ENCODE assay signal across 34 mouse cellular contexts in the genomic region with DNA sequence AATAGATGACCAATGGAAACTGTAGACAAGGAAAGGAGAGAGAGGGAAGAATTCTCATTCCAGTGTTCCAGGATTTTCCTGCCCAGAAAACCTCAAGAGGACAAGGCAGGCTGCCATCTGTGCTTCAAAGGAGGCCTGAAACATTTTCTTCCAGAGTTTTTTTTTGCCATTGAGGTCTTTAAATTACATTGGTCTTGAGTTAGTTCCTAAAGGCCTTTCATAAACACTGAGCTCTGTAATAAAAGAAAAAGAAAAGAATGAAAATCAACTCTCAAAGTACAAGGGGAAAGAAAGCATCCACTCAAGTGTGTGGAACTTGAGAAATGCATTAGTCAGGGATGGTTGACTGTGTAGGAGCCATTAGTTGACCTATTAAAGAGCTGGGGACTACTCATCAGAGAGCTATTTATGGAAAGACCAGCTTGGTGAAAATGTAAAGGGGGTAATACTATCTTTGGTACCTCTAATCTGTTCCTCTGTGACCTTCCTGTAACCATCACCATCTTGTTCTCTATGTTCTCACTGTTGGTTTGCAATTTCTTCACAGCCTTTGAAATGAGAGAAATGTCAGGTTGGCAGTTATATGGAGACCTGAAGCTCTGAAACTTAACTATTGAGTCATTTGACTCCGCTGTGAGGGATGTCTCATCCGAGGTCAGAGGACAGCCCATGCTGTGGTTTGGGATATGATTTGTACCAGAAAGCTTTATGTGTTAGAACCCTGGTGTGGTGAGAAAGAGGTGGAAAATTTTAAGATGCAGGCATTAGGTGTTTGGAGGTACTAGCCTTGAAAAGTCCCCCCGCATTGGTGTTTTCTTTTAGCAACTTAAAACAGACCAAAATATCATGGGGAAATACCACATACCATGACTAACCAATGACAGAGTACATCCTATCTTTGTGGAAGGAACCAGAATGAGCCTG. TPM values are rescaled to one million over a fixed set of nuclear protein-coding genes. Genes with fewer than 3 reads are reported as not detected.
DNase-seq lines count a peak whose midpoint lies in the region; ATAC-seq and TF ChIP-seq lines count a peak whose summit lies in the region.
"Had no signal": no experiment of that assay in that cellular context is flagged by ENCODE, and none has a peak within 500 bp of the region (broad histone marks: within the 10 kb centered on the region; RNA-seq: fewer than 3 reads in every experiment).

No protein-coding gene starts in this region.

- H3K27ac ChIP-seq in kidney, postnatal 0 days, result no peak overlapping the region
- H3K27ac ChIP-seq in kidney, embryonic 15.5 days, result no peak overlapping the region
- no peak overlapping the region for H3K27ac ChIP-seq in hindbrain, postnatal 0 days
- H3K27ac ChIP-seq in midbrain, embryonic 13.5 days, result no peak overlapping the region
- H3K27ac ChIP-seq: forebrain, embryonic 12.5 days; heart, adult 2 months; heart, embryonic 15.5 days; hindbrain, embryonic 14.5 days; limb, embryonic 10.5 days; midbrain, embryonic 12.5 days; neural tube, embryonic 12.5 days had no signal

- no peaks in the 10 kb centered on the region for H3K79me3 ChIP-seq in C2C12 (ENCODE audit: low read depth)

- ATAC-seq in kidney, postnatal 0 days (replicated peaks; ENCODE audit: low FRiP score, low read depth), result no peak
- no peak for ATAC-seq in kidney, embryonic 15.5 days (replicated peaks; ENCODE audit: low FRiP score)
- ATAC-seq in inflammation-experienced regulatory T-cells, adult 6 months, result peak; percentile 75
- no peak for ATAC-seq in hindbrain, postnatal 0 days
- ATAC-seq in midbrain, embryonic 13.5 days, result no peak
- ATAC-seq: intestine, embryonic 16.5 days had no signal

- no peaks in the 10 kb centered on the region for H3K36me3 ChIP-seq in kidney, postnatal 0 days (ENCODE audit: insufficient read depth, low read length)
- no peaks in the 10 kb centered on the region for H3K36me3 ChIP-seq in kidney, embryonic 15.5 days
- H3K36me3 ChIP-seq in C2C12 (ENCODE audit: control insufficient read depth, insufficient read depth), result no peaks in the 10 kb centered on the region
- no peaks in the 10 kb centered on the region for H3K36me3 ChIP-seq in hindbrain, postnatal 0 days (ENCODE audit: insufficient read depth, low read length)
- no peaks in the 10 kb centered on the region for H3K36me3 ChIP-seq in midbrain, embryonic 13.5 days
- H3K36me3 ChIP-seq: forebrain, embryonic 12.5 days; heart, embryonic 15.5 days; limb, embryonic 10.5 days; midbrain, embryonic 12.5 days; neural tube, embryonic 12.5 days had no signal

- no peak overlapping the region for H3K4me2 ChIP-seq in kidney, postnatal 0 days (ENCODE audit: low read length)
- no peak overlapping the region for H3K4me2 ChIP-seq in kidney, embryonic 15.5 days
- H3K4me2 ChIP-seq in hindbrain, postnatal 0 days (ENCODE audit: low read depth, low read length), result no peak overlapping the region
- no peak overlapping the region for H3K4me2 ChIP-seq in midbrain, embryonic 13.5 days (replicated peaks)
- H3K4me2 ChIP-seq: forebrain, embryonic 12.5 days; heart, embryonic 15.5 days; hindbrain, embryonic 14.5 days; midbrain, embryonic 12.5 days; neural tube, embryonic 12.5 days had no signal

- H3K4me3 ChIP-seq in kidney, postnatal 0 days (replicated peaks; ENCODE audit: low read depth, low read length), result no peak overlapping the region
- H3K4me3 ChIP-seq in kidney, embryonic 15.5 days (replicated peaks), result no peak overlapping the region
- no peak overlapping the region for H3K4me3 ChIP-seq in C2C12 (ENCODE audit: insufficient read depth, poor library complexity, severe bottlenecking)
- H3K4me3 ChIP-seq in hindbrain, postnatal 0 days (ENCODE audit: low read length), result no peak overlapping the region
- no peak overlapping the region for H3K4me3 ChIP-seq in midbrain, embryonic 13.5 days (replicated peaks)
- H3K4me3 ChIP-seq: forebrain, embryonic 12.5 days; heart, adult 2 months; heart, embryonic 15.5 days; limb, embryonic 10.5 days; midbrain, embryonic 12.5 days; neural tube, embryonic 12.5 days had no signal

- H3K79me2 ChIP-seq in C2C12 (ENCODE audit: control insufficient read depth, insufficient read depth), result no peaks in the 10 kb centered on the region

- H3K9ac ChIP-seq in kidney, postnatal 0 days (ENCODE audit: low read depth, low read length), result no peak overlapping the region
- no peak overlapping the region for H3K9ac ChIP-seq in kidney, embryonic 15.5 days
- H3K9ac ChIP-seq in hindbrain, postnatal 0 days (replicated peaks; ENCODE audit: low read length), result no peak overlapping the region
- no peak overlapping the region for H3K9ac ChIP-seq in midbrain, embryonic 13.5 days (replicated peaks)
- H3K9ac ChIP-seq: forebrain, embryonic 12.5 days; heart, embryonic 15.5 days; hindbrain, embryonic 14.5 days; midbrain, embryonic 12.5 days; neural tube, embryonic 12.5 days had no signal

- 72% methylated on average over 3 of the region's 3 CpGs for WGBS in kidney, postnatal 0 days
- WGBS in kidney, embryonic 15.5 days, result 80% methylated on average over 3 of the region's 3 CpGs
- WGBS in hindbrain, postnatal 0 days, result 83% methylated on average over 3 of the region's 3 CpGs
- 88% methylated on average over 3 of the region's 3 CpGs for WGBS in midbrain, embryonic 13.5 days

- peak; percentile 13 for DNase-seq in kidney, postnatal 0 days (ENCODE audit: low spot score)
- DNase-seq in NIH3T3 (ENCODE audit: low read depth), result peak; percentile 55
- no peak for DNase-seq in hindbrain, postnatal 0 days (ENCODE audit: low spot score)
- DNase-seq in right cerebral cortex, postnatal 36 days (ENCODE audit: low spot score in 2 of 2), result no peak
- DNase-seq: adrenal gland, adult 2 months; cerebellum, adult 11 months; cerebellum, adult 9-11 months; gastrocnemius, postnatal 25 days; heart, adult 2 months; heart, postnatal 36 days; right cerebral cortex, postnatal 25 days; thymus, adult 18-20 months; thymus, postnatal 36 days had no signal

- H3ac ChIP-seq in C2C12 (ENCODE audit: control insufficient read depth, insufficient read length, low read depth), result no peak overlapping the region

- H3K9me3 ChIP-seq in kidney, postnatal 0 days (replicated peaks; ENCODE audit: low read length), result no peaks in the 10 kb centered on the region
- no peaks in the 10 kb centered on the region; the same call in 1 of the 2 replicates for H3K9me3 ChIP-seq in kidney, embryonic 15.5 days (replicated peaks)
- no peaks in the 10 kb centered on the region for H3K9me3 ChIP-seq in hindbrain, postnatal 0 days (ENCODE audit: low read length)
- H3K9me3 ChIP-seq in midbrain, embryonic 13.5 days, result no peaks in the 10 kb centered on the region
- H3K9me3 ChIP-seq: forebrain, embryonic 12.5 days; heart, embryonic 15.5 days; limb, embryonic 10.5 days; midbrain, embryonic 12.5 days; neural tube, embryonic 12.5 days had no signal

- no peaks in the 10 kb centered on the region for H3K4me1 ChIP-seq in kidney, postnatal 0 days (replicated peaks; ENCODE audit: insufficient read depth, low read length)
- H3K4me1 ChIP-seq in kidney, embryonic 15.5 days, result no peaks in the 10 kb centered on the region
- no peaks in the 10 kb centered on the region for H3K4me1 ChIP-seq in hindbrain, postnatal 0 days (ENCODE audit: insufficient read depth, low read length)
- no peaks in the 10 kb centered on the region for H3K4me1 ChIP-seq in midbrain, embryonic 13.5 days (replicated peaks)
- H3K4me1 ChIP-seq: forebrain, embryonic 12.5 days; heart, embryonic 15.5 days; limb, embryonic 10.5 days; midbrain, embryonic 12.5 days; neural tube, embryonic 12.5 days had no signal

- no peak for TF ChIP-seq CTCF in kidney, postnatal 0 days (IDR thresholded peaks at IDR 0.05; ENCODE audit: low read depth)
- no peak for TF ChIP-seq CTCF in C2C12 (IDR thresholded peaks at IDR 0.05; ENCODE audit: control insufficient read depth, insufficient read depth, insufficient read length)
- no peak for TF ChIP-seq CTCF in hindbrain, postnatal 0 days (IDR thresholded peaks at IDR 0.05; ENCODE audit: low read depth)

- H3K27me3 ChIP-seq in kidney, postnatal 0 days (ENCODE audit: insufficient read depth, low read length), result no peaks in the 10 kb centered on the region
- no peaks in the 10 kb centered on the region for H3K27me3 ChIP-seq in kidney, embryonic 15.5 days
- no peaks in the 10 kb centered on the region for H3K27me3 ChIP-seq in C2C12 (ENCODE audit: control insufficient read depth, insufficient read depth, insufficient read length)
- H3K27me3 ChIP-seq in hindbrain, postnatal 0 days (ENCODE audit: insufficient read depth, low read length), result no peaks in the 10 kb centered on the region
- H3K27me3 ChIP-seq in midbrain, embryonic 13.5 days, result no peaks in the 10 kb centered on the region
- H3K27me3 ChIP-seq: forebrain, embryonic 12.5 days; heart, embryonic 15.5 days; midbrain, embryonic 12.5 days; neural tube, embryonic 12.5 days had no signal

TF ChIP-seq in C2C12, 6 proteins besides CTCF, POLR2A, EP300 and RAD21:
- TF ChIP-seq MAX (IDR thresholded peaks at IDR 0.05) (no peak), FOSL1 (IDR thresholded peaks at IDR 0.05; ENCODE audit: insufficient read depth, low read length, poor library complexity, severe bottlenecking) (peak; percentile 12), MYOG (IDR thresholded peaks at IDR 0.05; ENCODE audit: control insufficient read depth, extremely low read depth, insufficient read length) (no peak)

RNA-seq across cellular contexts. Expression of a gene that starts 34.2 kb away (rescaled TPM):
- polyA plus RNA-seq in kidney, postnatal 0 days (2015; fragmentation: Nextera tagmentation; extraction: Ambion mirVana), result 19.1 and 19.8 TPM in 2 replicates
- 21.6 and 22.0 TPM in 2 replicates for polyA plus RNA-seq in kidney, embryonic 15.5 days (2015; fragmentation: Nextera tagmentation; extraction: Ambion mirVana)
- 5.5 TPM for polyA plus RNA-seq in C2C12 (2012; fragmentation: generic; extraction: Trizol)
- polyA plus RNA-seq in inflammation-experienced regulatory T-cells, adult 6 months (2017; shearing (Covaris generic)), result 100 to 1,000 TPM in 2 of 3 experiments, 10 to 100 TPM in 1; 59.4 to 132 (median 114) TPM
- 12.5 and 16.2 TPM in 2 replicates for total RNA-seq in hindbrain, postnatal 0 days (2014; rRNA removed)
- polyA plus RNA-seq in hindbrain, postnatal 0 days (2015; fragmentation: Nextera tagmentation; extraction: Ambion mirVana), result 21.6 and 22.8 TPM in 2 replicates
- polyA plus RNA-seq in midbrain, embryonic 13.5 days (2015; fragmentation: Nextera tagmentation; extraction: Ambion mirVana), result 16.0 and 17.7 TPM in 2 replicates

RNA-seq across cellular contexts. Expression of a gene that starts 51.0 kb away (rescaled TPM):
- not detected in 2 replicates for polyA plus RNA-seq in kidney, postnatal 0 days (2015; fragmentation: Nextera tagmentation; extraction: Ambion mirVana)
- polyA plus RNA-seq in kidney, embryonic 15.5 days (2015; fragmentation: Nextera tagmentation; extraction: Ambion mirVana), result not detected in 2 replicates
- polyA plus RNA-seq in C2C12 (2012; fragmentation: generic; extraction: Trizol), result not detected
- polyA plus RNA-seq in inflammation-experienced regulatory T-cells, adult 6 months (2017; shearing (Covaris generic)), result not detected
- not detected in 2 replicates for total RNA-seq in hindbrain, postnatal 0 days (2014; rRNA removed)
- not detected in 2 replicates for polyA plus RNA-seq in hindbrain, postnatal 0 days (2015; fragmentation: Nextera tagmentation; extraction: Ambion mirVana)
- not detected in 2 replicates for polyA plus RNA-seq in midbrain, embryonic 13.5 days (2015; fragmentation: Nextera tagmentation; extraction: Ambion mirVana)
- total RNA-seq: adrenal gland, adult 2 months; adrenal gland, postnatal 4 days; common myeloid progenitor, adult 5-6 weeks; gastrocnemius, postnatal 25 days; heart, adult 2 months; heart, postnatal 36 days; layer of hippocampus, postnatal 10 days; liver, adult 2 months; megakaryocyte, adult 5-6 weeks; MEL had no signal
- polyA plus RNA-seq: adrenal gland, adult 2 months; forebrain, embryonic 12.5 days; heart, adult 2 months; heart, embryonic 15.5 days; hindbrain, embryonic 14.5 days; intestine, embryonic 16.5 days; kidney, embryonic 14.5 days; large intestine, adult 2 months; limb, embryonic 10.5 days; liver, adult 2 months; liver, embryonic 16.5 days; midbrain, embryonic 12.5 days; neural tube, embryonic 12.5 days; stomach, embryonic 16.5 days had no signal

Comparison
In these comparisons a context has a peak if more than half of its experiments do, and no peak if none do; other contexts are left out.
1. DNase-seq: peak in kidney, postnatal 0 days (single experiment) and NIH3T3 (single experiment); none in hindbrain, postnatal 0 days (single experiment) and right cerebral cortex, postnatal 36 days (0 of 2).